Mouse (Mus musculus) cortical plate, adult 2 months (tissue): ENCODE results near the gene Chst15.

Experiments used
- CTCF ChIP-seq: fragments of 200-500 bp; IDR thresholded peaks from 2 replicates; pipeline ENCODE4 v1.5.1; 2011; ENCODE audit warnings: mild to moderate bottlenecking, control low read depth, low read length; ENCODE audit not compliant: insufficient read depth; ENCODE audit errors: extremely low read depth
- POLR2A ChIP-seq: fragments of 200-500 bp; IDR thresholded peaks from 2 replicates; pipeline ENCODE4 v1.6.1; 2011; ENCODE audit warnings: mild to moderate bottlenecking, low read length, control low read depth; ENCODE audit not compliant: insufficient read depth; ENCODE audit errors: extremely low read depth

DNA sequence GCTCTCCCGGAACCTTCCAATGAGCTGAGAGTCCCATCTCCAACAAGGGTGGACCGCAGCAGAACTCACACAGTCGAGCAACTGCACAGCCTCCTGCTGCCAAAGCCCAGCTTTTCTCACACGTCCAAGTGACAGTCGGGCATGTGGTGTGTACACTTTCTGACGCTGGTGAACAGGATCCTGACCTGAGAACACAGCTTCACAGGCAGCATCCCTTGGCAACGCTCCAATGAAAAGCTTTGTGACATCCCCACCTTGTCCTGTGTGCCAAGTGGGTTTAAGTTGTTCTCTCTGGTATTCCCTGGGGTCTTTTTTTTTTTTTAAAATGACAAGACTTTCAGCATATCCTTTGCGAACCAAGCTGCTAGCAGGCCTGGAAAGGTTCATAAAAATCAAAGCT lies 80.2 kb downstream of the Chst15 start:
- TF ChIP-seq CTCF (no peak), POLR2A (no peak)
